Mouse (Mus musculus): Measurements from ENCODE around the gene Fyttd1.
"Not testable (repeated sequence)": the region's sequence is repeated elsewhere in the genome, so short reads cannot be mapped to it uniquely, and the experiment has no call there.

Fyttd1 gene

GRCm38 (mm10) chr16:32877343-32878156 lies at the start of gene Fyttd1, which contains the start of gene Rubcn:
Fyttd1 (plus strand) TSS chr16:32877500.
Rubcn (minus strand) TSS chr16:32877766.
- peak; percentile 83 to 92 for DNase-seq (ENCODE audit: low read depth in 1 of 2, low spot score in 2 of 2)

- no peak for DNase-seq (ENCODE audit: low read depth in 1 of 2, low spot score in 2 of 2)
Observed at GRCm38 (mm10) chr16:32829104-32829503, 48.2 kb upstream of the Fyttd1 start.

- no peak for DNase-seq (ENCODE audit: low read depth in 1 of 2, low spot score in 2 of 2)
Observed at GRCm38 (mm10) chr16:32831501-32831900, 45.8 kb upstream of the Fyttd1 start.

- DNase-seq (ENCODE audit: low read depth in 1 of 2, low spot score in 2 of 2) = no peak
Observed at GRCm38 (mm10) chr16:32847103-32847502, 30.2 kb upstream of the Fyttd1 start.

- no peak for DNase-seq (ENCODE audit: low read depth in 1 of 2, low spot score in 2 of 2)
Observed at GRCm38 (mm10) chr16:32849042-32849830, 28.1 kb upstream of the Fyttd1 start.

- no peak for DNase-seq (ENCODE audit: low read depth in 1 of 2, low spot score in 2 of 2)
Observed at GRCm38 (mm10) chr16:32853492-32854049, 23.7 kb upstream of the Fyttd1 start.

- no peak for DNase-seq (ENCODE audit: low read depth in 1 of 2, low spot score in 2 of 2)
Observed at GRCm38 (mm10) chr16:32854050-32854571, 23.2 kb upstream of the Fyttd1 start.

- no peak for DNase-seq (ENCODE audit: low read depth in 1 of 2, low spot score in 2 of 2)
Observed at GRCm38 (mm10) chr16:32856751-32857150, 20.5 kb upstream of the Fyttd1 start.

GRCm38 (mm10) chr16:32858356-32858755 lies 18.9 kb upstream of the Fyttd1 start:
- DNase-seq (ENCODE audit: low read depth in 1 of 2, low spot score in 2 of 2) = no peak

- DNase-seq (ENCODE audit: low read depth in 1 of 2, low spot score in 2 of 2) = no peak
Observed at GRCm38 (mm10) chr16:32858771-32859636, 18.3 kb upstream of the Fyttd1 start.

GRCm38 (mm10) chr16:32861813-32862385 lies 15.4 kb upstream of the Fyttd1 start:
- DNase-seq (ENCODE audit: low read depth in 1 of 2, low spot score in 2 of 2) = no peak

GRCm38 (mm10) chr16:32865401-32865800 lies 11.9 kb upstream of the Fyttd1 start:
- no peak for DNase-seq (ENCODE audit: low read depth in 1 of 2, low spot score in 2 of 2)

- DNase-seq (ENCODE audit: low read depth in 1 of 2, low spot score in 2 of 2) = no peak
Observed at GRCm38 (mm10) chr16:32866713-32867112, 10.6 kb upstream of the Fyttd1 start.

GRCm38 (mm10) chr16:32867919-32868552 lies 9.3 kb upstream of the Fyttd1 start:
- peak; percentile 59 to 74 for DNase-seq (ENCODE audit: low read depth in 1 of 2, low spot score in 2 of 2)

GRCm38 (mm10) chr16:32870231-32870630 lies 7.1 kb upstream of the Fyttd1 start:
- DNase-seq (ENCODE audit: low read depth in 1 of 2, low spot score in 2 of 2) = no peak

GRCm38 (mm10) chr16:32873366-32873765 lies 3.9 kb upstream of the Fyttd1 start:
- no peak for DNase-seq (ENCODE audit: low read depth in 1 of 2, low spot score in 2 of 2)

- not testable (repeated sequence) for DNase-seq (ENCODE audit: low read depth in 1 of 2, low spot score in 2 of 2)
Observed at GRCm38 (mm10) chr16:32875281-32875680, 2.0 kb upstream of the Fyttd1 start.

- no peak for DNase-seq (ENCODE audit: low read depth in 1 of 2, low spot score in 2 of 2)
Observed at GRCm38 (mm10) chr16:32875847-32876246, 1.5 kb upstream of the Fyttd1 start.

- DNase-seq (ENCODE audit: low read depth in 1 of 2, low spot score in 2 of 2) = no peak
Observed at GRCm38 (mm10) chr16:32876831-32877230, 469 bp upstream of the Fyttd1 start.

GRCm38 (mm10) chr16:32878157-32878598 lies 878 bp downstream of the Fyttd1 start:
- DNase-seq (ENCODE audit: low read depth in 1 of 2, low spot score in 2 of 2) = no peak

Measured in monocyte, adult 2 months (primary cell).